Mouse (Mus musculus) cerebellum, adult 2 months (tissue): ENCODE measurements around the gene Wdr24.

ENCODE experiments used
- CTCF ChIP-seq: fragments of 200-500 bp; IDR thresholded peaks from 2 replicates; pipeline ENCODE4 v1.5.1; 2011; ENCODE audit warnings: low read depth, mild to moderate bottlenecking, control low read depth, low read length, moderate library complexity, borderline replicate concordance; ENCODE audit not compliant: insufficient read depth
- POLR2A ChIP-seq: fragments of 200-500 bp; IDR thresholded peaks from 2 replicates; pipeline ENCODE4 v1.6.1; 2011; ENCODE audit warnings: low read length, control low read depth, borderline replicate concordance; ENCODE audit not compliant: insufficient read depth

DNA sequence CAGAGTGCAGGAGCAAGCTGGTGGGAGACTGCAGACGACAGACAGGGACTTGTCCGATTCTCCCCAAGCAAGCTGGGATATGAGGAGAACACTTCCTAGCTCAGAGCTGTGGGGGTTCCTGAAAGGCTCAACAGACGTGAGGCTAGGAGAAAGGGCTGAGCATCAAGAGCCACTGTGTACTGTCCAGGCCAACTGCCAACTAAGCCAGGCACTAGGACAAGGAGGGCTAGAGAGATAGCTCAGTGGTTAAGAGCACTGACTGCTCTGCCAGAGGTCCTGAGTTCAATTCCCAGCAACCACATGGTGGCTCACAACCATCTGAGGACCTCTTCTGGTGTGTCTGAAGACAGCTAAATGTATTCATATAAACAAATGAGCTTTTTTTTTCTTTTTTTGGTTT lies 19.1 kb downstream of the Wdr24 start:
- TF ChIP-seq CTCF (no peak), POLR2A (no peak)
